Mouse (Mus musculus) liver, postnatal 0 days (tissue): ENCODE results near the gene Olfr317. TPM values are rescaled to one million over a fixed set of nuclear protein-coding genes. Genes with fewer than 3 reads are reported as not detected.
"Not testable (repeated sequence)": the region's sequence is repeated elsewhere in the genome, so short reads cannot be mapped to it uniquely, and the experiment has no call there.

Source experiments
- ATAC-seq: fragments of 200-750 bp; cut with Nextera tagmentation; 2 replicates; pipeline ENCODE4 v1.8.0; 2017; ENCODE audit warnings: mild to moderate bottlenecking, moderate library complexity
- DNase-seq: peaks from one replicate; pipeline ENCODE4 v3.0.0-alpha.2; 2016
- H3K27ac ChIP-seq: fragments of 300-500 bp; sonication (generic); 2 replicates; pipeline ENCODE4 v1.5.1; 2014; ENCODE audit warnings: antibody characterized with exemption, moderate library complexity, mild to moderate bottlenecking, low read depth
- H3K27me3 ChIP-seq: fragments of 300-500 bp; sonication (generic); 2 replicates; pipeline ENCODE4 v1.6.1; 2014; ENCODE audit warnings: low read length, control low read depth, mixed read lengths; ENCODE audit not compliant: insufficient read depth
- H3K36me3 ChIP-seq: fragments of 300-500 bp; sonication (generic); replicated peaks from 2 replicates; pipeline ENCODE4 v1.6.1; 2014; ENCODE audit warnings: mild to moderate bottlenecking, control low read depth, low read length, moderate library complexity, mixed read lengths; ENCODE audit not compliant: insufficient read depth
- H3K4me1 ChIP-seq: fragments of 300-500 bp; sonication (generic); 2 replicates; pipeline ENCODE4 v1.6.1; 2014; ENCODE audit warnings: antibody characterized with exemption, mild to moderate bottlenecking, control low read depth; ENCODE audit not compliant: insufficient read depth
- H3K4me2 ChIP-seq: fragments of 300-500 bp; sonication (generic); 2 replicates; pipeline ENCODE4 v1.6.1; 2014; ENCODE audit warnings: low read depth, mild to moderate bottlenecking, low read length, moderate library complexity, mixed read lengths
- H3K4me3 ChIP-seq: fragments of 300-500 bp; sonication (generic); 2 replicates; pipeline ENCODE4 v1.5.1; 2014; ENCODE audit warnings: low read depth, low read length
- H3K9ac ChIP-seq: fragments of 300-500 bp; sonication (generic); replicated peaks from 2 replicates; pipeline ENCODE4 v1.6.1; 2014; ENCODE audit warnings: mild to moderate bottlenecking, moderate library complexity
- H3K9me3 ChIP-seq: fragments of 300-500 bp; sonication (generic); 2 replicates; pipeline ENCODE4 v1.6.1; 2016; ENCODE audit warnings: mild to moderate bottlenecking, control low read depth, low read length, mixed read lengths
- CTCF ChIP-seq: sonication (generic); IDR thresholded peaks from 2 replicates; pipeline ENCODE4 v1.5.1; 2016; ENCODE audit warnings: antibody characterized with exemption, low read depth
- EP300 ChIP-seq: IDR thresholded peaks from 2 replicates; pipeline ENCODE4 v1.6.1; 2016; ENCODE audit warnings: antibody characterized with exemption, low read depth, mild to moderate bottlenecking
- WGBS: fragments of 180-500 bp; shearing (Covaris S2); extraction: QIAGEN DNeasy Blood & Tissue Kit; methylation state at CpG from one replicate; pipeline ENCODE4 v1.1.7; 2014; ENCODE audit not compliant: insufficient replicate concordance; 5-methylcytosine and 5-hydroxymethylcytosine counted together
- polyA plus RNA-seq: library from polyadenylated mRNA; unstranded; fragments of >200 nt; fragmentation: Nextera tagmentation; extraction: Ambion mirVana; gene quantifications from 2 replicates; pipeline ENCODE4 v1.2.1, GENCODE M21; 2015

Gene Olfr317
- polyA plus RNA-seq, 1 experiment from 2014 or later, result not detected

- Histone ChIP-seq H3K27me3 (no peaks in the 10 kb centered on the region), H3K4me1 (no peaks in the 10 kb centered on the region), H3K36me3 (no peaks in the 10 kb centered on the region), H3K4me3 (no peak within 1 kb of the TSS), H3K27ac (no peak within 1 kb of the TSS), H3K4me2 (no peak within 1 kb of the TSS), H3K9me3 (no peaks in the 10 kb centered on the region), H3K9ac (no peak within 1 kb of the TSS)
- DNase-seq (no peak), ATAC-seq (no peak)
- TF ChIP-seq CTCF (no peak), EP300 (no peak)
- 71% methylated on average over 2 of the region's 2 CpGs for WGBS
Measured at GRCm38 (mm10) chr11:58752434-58752833, 13.4 kb upstream of the Olfr317 start, which contains the start of gene Olfr316. TSS of gene Olfr316 (plus strand) at chr11:58752734.

GRCm38 (mm10) chr11:58751096-58751495, 12.1 kb upstream of the Olfr317 start:
- not testable (repeated sequence) for H3K27ac ChIP-seq, H3K27me3 ChIP-seq, H3K4me3 ChIP-seq, H3K4me2 ChIP-seq, ATAC-seq, H3K9me3 ChIP-seq, H3K36me3 ChIP-seq, H3K9ac ChIP-seq, DNase-seq, H3K4me1 ChIP-seq
- 86% methylated on average over 18 of the region's 18 CpGs for WGBS

- Histone ChIP-seq H3K4me2 (no peak overlapping the region), H3K9me3 (no peaks in the 10 kb centered on the region), H3K9ac (no peak overlapping the region), H3K27me3 (no peaks in the 10 kb centered on the region), H3K36me3 (no peaks in the 10 kb centered on the region), H3K27ac (no peak overlapping the region), H3K4me3 (no peak overlapping the region), H3K4me1 (no peaks in the 10 kb centered on the region)
- DNase-seq, result no peak
- 60% methylated on average over 3 of the region's 3 CpGs for WGBS
- no peak for ATAC-seq
- TF ChIP-seq CTCF (no peak), EP300 (no peak)
Measured at GRCm38 (mm10) chr11:58733372-58733771, 5.6 kb downstream of the Olfr317 start.

GRCm38 (mm10) chr11:58727896-58728650, 10.9 kb downstream of the Olfr317 start:
- H3K27ac ChIP-seq, ATAC-seq, H3K4me1 ChIP-seq, H3K9me3 ChIP-seq, H3K9ac ChIP-seq, H3K36me3 ChIP-seq, DNase-seq, H3K27me3 ChIP-seq, H3K4me2 ChIP-seq, H3K4me3 ChIP-seq: not testable (repeated sequence)
- WGBS, result 76% methylated on average over 5 of the region's 6 CpGs

- Histone ChIP-seq H3K4me2 (no peak within 1 kb of the TSS), H3K4me1 (no peaks in the 10 kb centered on the region), H3K9me3 (no peaks in the 10 kb centered on the region), H3K27ac (no peak within 1 kb of the TSS), H3K9ac (no peak within 1 kb of the TSS), H3K4me3 (no peak within 1 kb of the TSS), H3K36me3 (no peaks in the 10 kb centered on the region), H3K27me3 (no peaks in the 10 kb centered on the region)
- no peak for DNase-seq
- TF ChIP-seq CTCF (no peak), EP300 (no peak)
- no peak for ATAC-seq
Measured at GRCm38 (mm10) chr11:58723914-58724313, 15.1 kb downstream of the Olfr317 start, which contains the start of gene Olfr318. TSS of gene Olfr318 (minus strand) at chr11:58724014.

- H3K9ac ChIP-seq, result no peak overlapping the region
- no peaks in the 10 kb centered on the region for H3K36me3 ChIP-seq
- H3K4me3 ChIP-seq, result no peak overlapping the region
- H3K27me3 ChIP-seq, result no peaks in the 10 kb centered on the region
- H3K4me1 ChIP-seq, result no peaks in the 10 kb centered on the region
- ATAC-seq (no peak), DNase-seq (no peak)
- H3K4me2 ChIP-seq, result no peak overlapping the region
- 83% methylated on average over 4 of the region's 4 CpGs for WGBS
- TF ChIP-seq CTCF, result no peak
- TF ChIP-seq EP300, result no peak
- H3K27ac ChIP-seq, result no peak overlapping the region
- H3K9me3 ChIP-seq, result no peaks in the 10 kb centered on the region
Measured at GRCm38 (mm10) chr11:58719701-58720100, 19.3 kb downstream of the Olfr317 start.

- WGBS, result 83% methylated on average over 6 of the region's 7 CpGs
- DNase-seq, H3K4me3 ChIP-seq, H3K27ac ChIP-seq, H3K27me3 ChIP-seq, ATAC-seq, H3K9me3 ChIP-seq, H3K9ac ChIP-seq, H3K4me2 ChIP-seq, H3K4me1 ChIP-seq, H3K36me3 ChIP-seq: not testable (repeated sequence)
Measured at GRCm38 (mm10) chr11:58717723-58718122, 21.3 kb downstream of the Olfr317 start.
